Mouse (Mus musculus): ENCODE data around the gene Trpc5os. TPM values are rescaled to one million over a fixed set of nuclear protein-coding genes. Genes with fewer than 3 reads are reported as not detected.

Trpc5os gene
- not detected for total RNA-seq (2018; cell fraction: chromatin; rRNA removed)
- total RNA-seq (2018; cell fraction: cytosol; rRNA removed): not detected
- under 1 TPM in 2 of 26 experiments, not detected in 24; 0.14 to 0.22 TPM for total RNA-seq (2018; cell fraction: nucleus; rRNA removed)
- not detected in 3 replicates for polyA plus RNA-seq (2018)

GRCm38 (mm10) chrX:144456281-144456680, at the start of gene Trpc5os:
Gene Trpc5os (plus strand): TSS chrX:144456581.
- H3K27ac ChIP-seq: no peak within 1 kb of the TSS
- no peak within 1 kb of the TSS for H3K4me3 ChIP-seq (ENCODE audit: inconsistent target)
- WGBS (ENCODE audit: missing documents): 94% methylated on average over 4 of the region's 5 CpGs
- H3K79me2 ChIP-seq (ENCODE audit: inconsistent target): no peaks in the 10 kb centered on the region
- no peaks in the 10 kb centered on the region for H3K36me3 ChIP-seq (ENCODE audit: inconsistent target)

GRCm38 (mm10) chrX:144408036-144408435, 48.3 kb upstream of the Trpc5os start:
- Histone ChIP-seq H3K79me2 (ENCODE audit: inconsistent target) (no peaks in the 10 kb centered on the region), H3K36me3 (ENCODE audit: inconsistent target) (no peaks in the 10 kb centered on the region), H3K27ac (no peak overlapping the region), H3K4me3 (ENCODE audit: inconsistent target) (no peak overlapping the region)
- WGBS (ENCODE audit: missing documents): 90% methylated on average over 5 of the region's 5 CpGs

- WGBS (ENCODE audit: missing documents): 67% methylated on average over 1 of the region's 1 CpGs
- Histone ChIP-seq H3K79me2 (ENCODE audit: inconsistent target) (no peaks in the 10 kb centered on the region), H3K4me3 (ENCODE audit: inconsistent target) (no peak overlapping the region), H3K36me3 (ENCODE audit: inconsistent target) (no peaks in the 10 kb centered on the region), H3K27ac (no peak overlapping the region)
Measured at GRCm38 (mm10) chrX:144420259-144420658, 36.1 kb upstream of the Trpc5os start.

- no peaks in the 10 kb centered on the region for H3K36me3 ChIP-seq (ENCODE audit: inconsistent target)
- no peak overlapping the region for H3K27ac ChIP-seq
- H3K79me2 ChIP-seq (ENCODE audit: inconsistent target): no peaks in the 10 kb centered on the region
- 40% methylated on average over 1 of the region's 1 CpGs for WGBS (ENCODE audit: missing documents)
- no peak overlapping the region for H3K4me3 ChIP-seq (ENCODE audit: inconsistent target)
Measured at GRCm38 (mm10) chrX:144421091-144421490, 35.3 kb upstream of the Trpc5os start.

- 83% methylated on average over 3 of the region's 3 CpGs for WGBS (ENCODE audit: missing documents)
Measured at GRCm38 (mm10) chrX:144423848-144424247, 32.5 kb upstream of the Trpc5os start.

GRCm38 (mm10) chrX:144464416-144464815, 8.0 kb downstream of the Trpc5os start:
- Histone ChIP-seq H3K27ac (no peak overlapping the region), H3K79me2 (ENCODE audit: inconsistent target) (no peaks in the 10 kb centered on the region), H3K36me3 (ENCODE audit: inconsistent target) (no peaks in the 10 kb centered on the region), H3K4me3 (ENCODE audit: inconsistent target) (no peak overlapping the region)
- WGBS (ENCODE audit: missing documents): 94% methylated on average over 2 of the region's 2 CpGs

More at GRCm38 (mm10) chrX:144423848-144424247, 32.5 kb upstream of the Trpc5os start:
- Histone ChIP-seq H3K27ac (no peak overlapping the region), H3K36me3 (ENCODE audit: inconsistent target) (no peaks in the 10 kb centered on the region), H3K79me2 (ENCODE audit: inconsistent target) (no peaks in the 10 kb centered on the region), H3K4me3 (ENCODE audit: inconsistent target) (no peak overlapping the region)

GRCm38 (mm10) chrX:144491394-144491793, 35.0 kb downstream of the Trpc5os start:
- WGBS (ENCODE audit: missing documents): 89% methylated on average over 1 of the region's 1 CpGs
- Histone ChIP-seq H3K36me3 (ENCODE audit: inconsistent target) (no peaks in the 10 kb centered on the region), H3K27ac (no peak overlapping the region)

GRCm38 (mm10) chrX:144523239-144523638, 66.9 kb downstream of the Trpc5os start:
- 88% methylated on average over 5 of the region's 5 CpGs for WGBS (ENCODE audit: missing documents)
- no peak overlapping the region for H3K4me3 ChIP-seq (ENCODE audit: inconsistent target)
- no peak overlapping the region for H3K27ac ChIP-seq
- H3K79me2 ChIP-seq (ENCODE audit: inconsistent target): no peaks in the 10 kb centered on the region
- no peaks in the 10 kb centered on the region for H3K36me3 ChIP-seq (ENCODE audit: inconsistent target)

More at GRCm38 (mm10) chrX:144491394-144491793, 35.0 kb downstream of the Trpc5os start:
- no peak overlapping the region for H3K4me3 ChIP-seq (ENCODE audit: inconsistent target)
- H3K79me2 ChIP-seq (ENCODE audit: inconsistent target): no peaks in the 10 kb centered on the region

GRCm38 (mm10) chrX:144526042-144526441, 69.7 kb downstream of the Trpc5os start:
- H3K27ac ChIP-seq: no peak overlapping the region
- 40% methylated on average over 7 of the region's 7 CpGs for WGBS (ENCODE audit: missing documents)
- no peaks in the 10 kb centered on the region for H3K79me2 ChIP-seq (ENCODE audit: inconsistent target)
- H3K4me3 ChIP-seq (ENCODE audit: inconsistent target): no peak overlapping the region
- no peaks in the 10 kb centered on the region for H3K36me3 ChIP-seq (ENCODE audit: inconsistent target)

Other genes with a start within 250 kb of the Trpc5os start
- gene Alg13, start 138.8 kb upstream of the Trpc5os start, polyA plus RNA-seq (2018): 6.9 to 12.0 TPM (median 10.5 TPM) in 3 replicates
- gene Trpc5, start 231.6 kb downstream of the Trpc5os start, polyA plus RNA-seq (2018): not detected in 3 replicates
- not detected in 3 replicates for gene Rtl4, start 232.3 kb downstream of the Trpc5os start, polyA plus RNA-seq (2018)